Mouse (Mus musculus) cerebellum, adult 18-20 months (tissue): Measurements from ENCODE around the gene Gm3147.
"Not testable (repeated sequence)": the region's sequence is repeated elsewhere in the genome, so short reads cannot be mapped to it uniquely, and the experiment has no call there.

Experiments used
- DNase-seq, 2 experiments: peaks; one replicate each; pipeline ENCODE4 v3.0.0; 2021

Gm3147 gene

DNA sequence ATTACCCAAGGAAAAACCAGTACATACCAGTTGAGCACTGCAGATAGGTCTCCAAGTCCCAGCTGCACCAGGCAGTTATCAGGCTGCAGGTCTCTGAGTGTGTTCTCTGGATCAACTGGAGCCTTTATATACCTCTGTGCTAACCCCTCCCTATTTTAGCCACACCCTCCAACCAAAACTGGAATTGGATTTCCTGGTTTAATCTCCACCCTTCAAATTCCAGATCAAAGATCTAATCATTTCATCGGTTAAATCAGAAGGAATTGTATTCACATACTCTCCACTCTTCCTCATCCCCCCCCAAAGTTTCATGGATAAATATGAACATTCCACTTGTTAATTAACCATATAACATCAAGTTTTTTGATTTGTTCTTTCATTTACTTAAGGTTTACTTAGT, at the start of gene Gm3147:
Gm3147 (minus strand) TSS at position 101 of the 400 bp plus-strand sequence.
- not testable (repeated sequence) for DNase-seq

DNA sequence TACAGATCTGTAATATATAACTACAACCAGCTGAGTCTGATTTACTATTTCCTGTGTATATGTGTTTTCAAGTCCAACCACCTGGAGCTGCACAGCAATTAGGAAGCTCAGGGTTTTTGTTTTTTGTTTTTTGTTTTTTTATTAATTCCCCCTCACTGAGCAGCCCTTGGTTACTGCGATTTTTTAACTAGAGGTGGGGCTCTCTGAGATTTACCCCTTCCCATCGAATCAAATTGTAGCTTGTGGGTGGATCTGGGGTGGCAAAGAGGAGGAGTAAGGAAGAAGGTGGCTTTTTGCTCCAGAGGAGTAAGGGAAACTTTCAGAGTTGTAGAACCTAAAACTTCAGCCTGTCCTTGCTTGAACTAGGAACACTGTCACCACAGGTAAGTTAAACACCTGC, 31.9 kb upstream of the Gm3147 start, which contains the start of gene Gm6205:
Gm6205 (plus strand) TSS at position 301 of the 400 bp plus-strand sequence.
- DNase-seq, result not testable (repeated sequence)

DNA sequence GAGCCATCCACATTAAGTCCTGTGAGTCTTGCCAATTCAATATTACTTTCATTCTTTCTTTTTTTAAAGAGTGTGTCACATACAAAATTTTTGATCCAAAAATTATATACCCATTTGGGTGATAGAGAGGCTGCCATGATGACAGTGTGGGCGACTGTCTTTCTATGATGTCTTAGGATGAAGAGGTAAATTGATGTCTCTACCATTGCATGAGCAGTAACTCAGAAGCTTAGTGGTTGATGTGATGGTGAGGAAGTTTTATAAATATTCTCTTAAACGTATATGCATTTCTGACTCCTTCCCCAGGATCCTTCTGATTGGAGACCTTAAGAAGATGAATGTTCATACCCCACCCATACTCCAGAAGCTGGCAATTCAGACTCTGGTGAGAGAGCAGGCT, 7.5 kb upstream of the Gm3147 start, which contains the start of gene Gm6509:
Gm6509 (plus strand) TSS at position 301 of the 400 bp plus-strand sequence.
- not testable (repeated sequence) for DNase-seq
